Mouse (Mus musculus) liver, adult 2 months (tissue): ENCODE results near the gene Rnf185.

ENCODE experiments used
- CTCF ChIP-seq: fragments of 200-500 bp; IDR thresholded peaks from 2 replicates; pipeline ENCODE4 v1.5.1; 2011; ENCODE audit warnings: low read depth, low read length, control low read depth
- POLR2A ChIP-seq: fragments of 200-500 bp; IDR thresholded peaks from 2 replicates; pipeline ENCODE4 v1.6.1; 2011; ENCODE audit warnings: low read length, control low read depth; ENCODE audit not compliant: insufficient read depth; ENCODE audit errors: extremely low read depth

DNA sequence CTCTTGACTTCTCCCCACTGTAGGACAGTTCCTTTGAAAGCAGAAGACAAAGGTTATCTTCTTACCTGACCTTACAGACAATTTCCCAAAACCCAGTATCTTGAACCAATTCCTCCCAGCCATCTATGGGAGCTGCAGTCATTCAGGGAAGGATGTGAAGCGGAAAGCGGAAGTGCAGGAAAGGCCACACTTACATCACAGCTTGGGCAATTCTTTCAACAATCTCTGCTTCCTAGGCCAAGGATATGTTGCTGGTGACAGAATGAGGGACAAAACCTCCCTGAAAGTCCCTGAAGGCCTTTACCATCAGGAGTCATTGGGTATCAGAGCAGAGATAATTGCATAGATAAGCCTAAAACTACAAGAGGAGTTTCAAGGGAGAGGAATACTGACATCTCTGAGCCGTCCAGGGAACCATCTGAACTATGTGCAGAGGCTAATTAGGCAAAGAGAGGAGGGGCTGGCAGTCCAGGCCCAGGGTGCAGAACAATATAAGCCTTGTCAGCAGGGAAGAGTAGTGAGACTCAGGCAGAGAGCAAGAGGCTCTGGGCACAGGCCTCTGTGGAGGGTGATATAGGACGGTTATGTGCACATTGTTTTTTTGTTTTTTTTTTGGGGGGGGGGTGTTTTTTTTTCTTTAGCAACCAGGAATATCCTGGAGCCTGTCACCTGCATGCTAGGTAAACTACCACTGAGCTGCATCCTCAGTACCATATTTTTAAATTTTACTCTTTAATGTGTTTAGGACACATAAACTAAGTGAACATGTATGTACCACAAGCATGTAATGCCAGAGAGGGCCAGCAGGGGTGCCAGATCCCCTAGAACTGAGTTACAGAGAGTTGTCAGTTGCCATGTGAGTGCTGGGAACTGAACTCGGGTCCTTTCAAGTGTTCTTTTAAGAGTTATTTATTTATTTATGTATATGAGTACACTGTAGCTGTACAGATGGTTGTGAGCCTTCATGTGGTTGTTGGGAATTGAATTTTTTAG lies 69.3 kb downstream of the Rnf185 start:
- TF ChIP-seq POLR2A (no peak), CTCF (peak; percentile 4; the same call in 1 of the 2 replicates)
